Mouse (Mus musculus) hindbrain, embryonic 12.5 days (tissue): Measurements from ENCODE around the gene Arid4a. TPM values are rescaled to one million over a fixed set of nuclear protein-coding genes. Genes with fewer than 3 reads are reported as not detected.
"Not testable (repeated sequence)": the region's sequence is repeated elsewhere in the genome, so short reads cannot be mapped to it uniquely, and the experiment has no call there.

Source experiments
- ATAC-seq: fragments of 200-750 bp; cut with Nextera tagmentation; 2 replicates; pipeline ENCODE4 v1.8.0; 2017; ENCODE audit warnings: moderate TSS enrichment; ENCODE audit not compliant: low FRiP score
- H3K27ac ChIP-seq: fragments of 300-500 bp; sonication (generic); 2 replicates; pipeline ENCODE4 v1.5.1; 2016; ENCODE audit warnings: mild to moderate bottlenecking
- H3K27me3 ChIP-seq: fragments of 300-500 bp; sonication (generic); 2 replicates; pipeline ENCODE4 v1.6.1; 2016; ENCODE audit warnings: mild to moderate bottlenecking
- H3K36me3 ChIP-seq: fragments of 300-500 bp; sonication (generic); 2 replicates; pipeline ENCODE4 v1.6.1; 2016; ENCODE audit warnings: mild to moderate bottlenecking
- H3K4me1 ChIP-seq: fragments of 300-500 bp; sonication (generic); 2 replicates; pipeline ENCODE4 v1.6.1; 2016
- H3K4me2 ChIP-seq: fragments of 300-500 bp; sonication (generic); replicated peaks from 2 replicates; pipeline ENCODE4 v1.6.1; 2016; ENCODE audit warnings: mild to moderate bottlenecking
- H3K4me3 ChIP-seq: fragments of 300-500 bp; sonication (generic); 2 replicates; pipeline ENCODE4 v1.5.1; 2016; ENCODE audit warnings: mild to moderate bottlenecking
- H3K9ac ChIP-seq: fragments of 300-500 bp; sonication (generic); 2 replicates; pipeline ENCODE4 v1.6.1; 2016; ENCODE audit warnings: mild to moderate bottlenecking, moderate library complexity
- H3K9me3 ChIP-seq: fragments of 300-500 bp; sonication (generic); replicated peaks from 2 replicates; pipeline ENCODE4 v1.6.1; 2016; ENCODE audit warnings: mild to moderate bottlenecking
- WGBS: fragments of 180-500 bp; shearing (Covaris S2); methylation state at CpG from one replicate; pipeline ENCODE4 v1.1.7; 2016; 5-methylcytosine and 5-hydroxymethylcytosine counted together
- polyA plus RNA-seq: library from polyadenylated mRNA; unstranded; fragments of >200 nt; fragmentation: Nextera tagmentation; extraction: Ambion mirVana; gene quantifications from 2 replicates; pipeline ENCODE4 v1.2.1, GENCODE M21; 2016

The Arid4a gene
- polyA plus RNA-seq, 1 experiment from 2014 or later, result 35.1 TPM

DNA sequence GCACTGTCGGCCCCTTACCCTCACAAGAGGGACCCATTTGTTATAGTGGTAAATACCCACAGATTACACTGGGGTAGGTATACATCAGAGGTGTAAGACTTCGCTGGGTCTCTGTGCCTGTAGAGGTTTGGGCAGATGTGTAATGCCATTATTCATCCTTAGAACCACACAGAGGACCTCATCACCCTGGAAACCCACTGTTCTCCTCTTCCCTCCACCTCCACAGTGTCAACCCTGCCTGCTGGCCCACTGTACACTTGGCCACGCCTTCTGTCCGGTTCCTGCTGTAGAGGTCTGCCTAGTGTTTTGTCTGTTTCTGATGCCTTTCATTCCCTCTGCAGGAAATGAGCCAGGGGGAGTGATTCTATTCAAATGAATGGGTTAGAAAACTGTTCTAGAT lies 56.3 kb downstream of the Arid4a start:
- Histone ChIP-seq H3K9ac (no peak overlapping the region), H3K4me1 (no peaks in the 10 kb centered on the region)
- 89% methylated on average over 4 of the region's 4 CpGs for WGBS

GRCm38 (mm10) chr12:71073113-71073730 lies 57.4 kb downstream of the Arid4a start:
- H3K27ac ChIP-seq, result no peak overlapping the region
- 67% methylated on average over 12 of the region's 12 CpGs for WGBS
- no peak overlapping the region for H3K4me2 ChIP-seq
- no peak; the same call in 1 of the 2 replicates for ATAC-seq
- H3K4me3 ChIP-seq, result no peak overlapping the region
- H3K27me3 ChIP-seq, result no peaks in the 10 kb centered on the region
- H3K36me3 ChIP-seq, result peaks cover 76% of the 10 kb centered on the region
- no peaks in the 10 kb centered on the region for H3K4me1 ChIP-seq
- H3K9ac ChIP-seq, result no peak overlapping the region
- no peaks in the 10 kb centered on the region for H3K9me3 ChIP-seq

More for the DNA sequence above, 56.3 kb downstream of the Arid4a start:
- ATAC-seq, result no peak
- Histone ChIP-seq H3K36me3 (peaks cover 87% of the 10 kb centered on the region), H3K27ac (no peak overlapping the region), H3K27me3 (no peaks in the 10 kb centered on the region), H3K4me3 (no peak overlapping the region), H3K4me2 (no peak overlapping the region), H3K9me3 (no peaks in the 10 kb centered on the region)

- Histone ChIP-seq H3K4me3 (no peak overlapping the region), H3K27me3 (no peaks in the 10 kb centered on the region), H3K4me1 (no peaks in the 10 kb centered on the region), H3K9me3 (no peaks in the 10 kb centered on the region), H3K27ac (no peak overlapping the region), H3K4me2 (no peak overlapping the region), H3K36me3 (peaks cover 21% of the 10 kb centered on the region), H3K9ac (no peak overlapping the region)
- WGBS, result 94% methylated on average over 8 of the region's 8 CpGs
- no peak for ATAC-seq
These were observed 70.5 kb downstream of the Arid4a start for GRCm38 (mm10) chr12:71086331-71086730.

DNA sequence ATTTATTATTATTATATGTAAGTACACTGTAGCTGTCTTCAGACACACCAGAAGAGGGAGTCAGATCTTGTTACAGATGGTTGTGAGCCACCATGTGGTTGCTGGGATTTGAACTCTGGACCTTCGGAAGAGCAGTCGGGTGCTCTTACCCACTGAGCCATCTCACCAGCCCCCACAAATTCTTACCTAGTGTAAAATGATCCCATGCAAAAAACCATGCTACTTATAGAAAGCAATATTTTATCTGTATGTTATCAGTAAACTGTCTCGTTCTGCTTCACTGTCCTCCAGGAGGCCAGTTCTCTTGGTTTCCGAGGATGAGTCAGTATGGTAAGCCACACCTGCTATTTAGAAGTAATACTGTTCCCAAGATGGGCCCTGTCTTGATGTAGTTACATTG lies 88.5 kb downstream of the Arid4a start:
- not testable (repeated sequence) for H3K9me3 ChIP-seq, H3K4me1 ChIP-seq, H3K9ac ChIP-seq, H3K27me3 ChIP-seq, ATAC-seq, H3K36me3 ChIP-seq, H3K27ac ChIP-seq, H3K4me3 ChIP-seq, H3K4me2 ChIP-seq
- 95% methylated on average over 4 of the region's 4 CpGs for WGBS

DNA sequence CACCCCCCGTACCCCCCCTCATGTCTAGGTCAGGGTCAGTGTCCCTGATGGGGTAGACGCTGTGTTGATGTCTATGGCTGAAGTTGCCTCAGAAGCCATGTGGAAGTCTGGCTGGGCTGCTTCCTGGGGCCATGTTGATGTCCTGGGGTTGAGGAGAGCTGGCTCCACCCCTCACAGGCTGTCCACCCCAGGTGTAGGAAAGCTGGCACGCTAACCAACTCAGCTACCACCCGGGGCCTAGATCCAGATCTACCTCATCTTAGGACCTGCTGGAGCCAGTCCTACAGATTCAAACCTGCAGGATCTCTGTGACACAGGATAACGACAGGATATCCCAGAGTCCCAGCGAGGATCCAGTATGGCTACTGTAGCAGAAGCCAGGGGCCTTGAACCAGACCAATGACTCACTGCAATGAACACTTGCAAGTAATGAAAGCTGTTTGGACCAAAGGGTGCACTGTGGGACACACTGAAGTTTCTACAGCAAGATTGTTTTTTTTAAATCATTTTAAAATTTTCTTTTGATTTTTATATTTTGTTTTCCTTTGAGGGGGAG lies 91.5 kb downstream of the Arid4a start:
- no peaks in the 10 kb centered on the region for H3K9me3 ChIP-seq
- no peaks in the 10 kb centered on the region for H3K36me3 ChIP-seq
- no peak overlapping the region for H3K4me2 ChIP-seq
- peaks cover 9% of the 10 kb centered on the region; the same call in 1 of the 2 replicates for H3K27me3 ChIP-seq
- H3K9ac ChIP-seq, result no peak overlapping the region
- WGBS, result 84% methylated on average over 6 of the region's 6 CpGs
- no peak overlapping the region for H3K27ac ChIP-seq
- no peak overlapping the region for H3K4me3 ChIP-seq
- peaks cover 4% of the 10 kb centered on the region; the same call in 1 of the 2 replicates for H3K4me1 ChIP-seq
- ATAC-seq, result no peak

- no peak within 1 kb of the TSS for H3K27ac ChIP-seq
- H3K9ac ChIP-seq, result 0 out of 2 replicates have a peak within 1 kb of the TSS, but pooled peaks have one; percentile 32
- peaks cover 12% of the 10 kb centered on the region; the same call in 1 of the 2 replicates for H3K4me1 ChIP-seq
- peaks cover 9% of the 10 kb centered on the region; the same call in 1 of the 2 replicates for H3K27me3 ChIP-seq
- peak within 1 kb of the TSS; percentile 49 for H3K4me2 ChIP-seq
- WGBS, result 9% methylated on average over 33 of the region's 33 CpGs
- no peaks in the 10 kb centered on the region for H3K9me3 ChIP-seq
- no peaks in the 10 kb centered on the region for H3K36me3 ChIP-seq
- ATAC-seq, result no peak
- H3K4me3 ChIP-seq, result peak within 1 kb of the TSS; percentile 20
These were observed 95.5 kb downstream of the Arid4a start, which contains the start of gene Tomm20l for GRCm38 (mm10) chr12:71111331-71111730. TSS of gene Tomm20l (plus strand) at chr12:71111428.

GRCm38 (mm10) chr12:71113074-71113473 lies 97.3 kb downstream of the Arid4a start:
- Histone ChIP-seq H3K4me1 (peaks cover 12% of the 10 kb centered on the region; the same call in 1 of the 2 replicates), H3K27me3 (peaks cover 9% of the 10 kb centered on the region; the same call in 1 of the 2 replicates), H3K4me2 (no peak overlapping the region), H3K9ac (no peak overlapping the region), H3K27ac (no peak overlapping the region), H3K36me3 (no peaks in the 10 kb centered on the region), H3K9me3 (no peaks in the 10 kb centered on the region), H3K4me3 (no peak overlapping the region)
- 83% methylated on average over 10 of the region's 10 CpGs for WGBS
- ATAC-seq, result no peak

DNA sequence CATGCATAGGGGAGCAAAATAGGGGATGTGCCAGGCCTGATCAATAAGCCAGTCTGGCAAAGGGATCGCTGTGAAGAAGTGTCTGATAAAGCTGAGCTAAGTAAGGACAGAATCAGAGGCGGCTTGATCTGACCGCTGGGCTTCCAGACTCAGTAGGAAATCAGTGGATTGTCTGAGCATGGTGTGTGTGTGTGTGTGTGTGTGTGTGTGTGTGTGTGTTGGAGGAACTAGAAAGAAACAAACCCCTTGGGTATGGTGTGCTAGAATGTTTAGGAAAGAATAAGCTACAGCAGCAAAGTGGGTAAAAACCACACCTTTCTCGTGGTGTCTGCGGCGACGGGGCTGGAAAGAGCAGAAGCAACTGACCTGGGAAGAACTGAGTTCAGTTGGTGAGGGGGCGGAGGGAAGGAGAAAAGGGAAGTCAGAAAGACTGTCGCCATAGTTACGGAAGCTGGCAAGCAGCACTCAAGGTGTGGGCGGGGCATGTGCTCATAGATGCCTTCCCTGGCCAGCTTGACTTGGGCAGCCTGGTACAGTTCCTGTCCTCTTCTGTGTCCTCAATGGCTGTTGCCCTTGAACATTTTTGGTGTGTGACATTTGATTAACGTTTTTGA lies 98.0 kb downstream of the Arid4a start:
- WGBS, result 34% methylated on average over 12 of the region's 12 CpGs
- Histone ChIP-seq H3K27ac (no peak overlapping the region), H3K27me3 (peaks cover 9% of the 10 kb centered on the region; the same call in 1 of the 2 replicates), H3K9me3 (no peaks in the 10 kb centered on the region), H3K4me2 (no peak overlapping the region), H3K4me3 (no peak overlapping the region), H3K36me3 (no peaks in the 10 kb centered on the region), H3K9ac (no peak overlapping the region), H3K4me1 (peaks cover 12% of the 10 kb centered on the region; the same call in 1 of the 2 replicates)
- no peak for ATAC-seq

- H3K4me1 ChIP-seq, result peaks cover 9% of the 10 kb centered on the region; the same call in 1 of the 2 replicates
- H3K27me3 ChIP-seq, result peaks cover 2% of the 10 kb centered on the region; the same call in 1 of the 2 replicates
- 74% methylated on average over 5 of the region's 5 CpGs for WGBS
- H3K27ac ChIP-seq, result no peak overlapping the region
- H3K4me3 ChIP-seq, result no peak overlapping the region
- H3K9ac ChIP-seq, result no peak overlapping the region
- ATAC-seq, result no peak
- H3K36me3 ChIP-seq, result no peaks in the 10 kb centered on the region
- no peaks in the 10 kb centered on the region for H3K9me3 ChIP-seq
- no peak overlapping the region for H3K4me2 ChIP-seq
These were observed 100.6 kb downstream of the Arid4a start for GRCm38 (mm10) chr12:71116411-71116810.

DNA sequence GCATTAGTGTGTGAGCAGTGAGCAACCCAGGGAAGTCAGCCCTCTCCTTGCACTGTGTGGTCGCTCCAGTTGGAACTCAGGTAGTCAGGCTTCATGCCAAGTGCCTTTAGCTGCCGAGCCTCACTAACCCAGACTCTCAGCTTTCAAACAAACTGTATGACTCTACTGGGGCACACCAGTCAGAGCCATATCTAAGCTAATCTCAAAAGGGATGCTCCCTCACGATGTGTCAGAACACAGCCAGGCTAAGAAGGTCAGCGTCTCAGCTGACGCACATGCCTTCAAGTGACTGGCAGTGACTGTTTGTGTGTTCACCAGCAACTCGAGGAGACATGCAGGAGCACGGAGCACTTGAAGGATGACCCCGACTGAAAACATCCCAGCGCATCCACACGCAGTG lies 106.9 kb downstream of the Arid4a start:
- H3K4me2 ChIP-seq, result no peak overlapping the region
- no peak for ATAC-seq
- WGBS, result 92% methylated on average over 10 of the region's 10 CpGs
- H3K4me1 ChIP-seq, result no peaks in the 10 kb centered on the region
- H3K36me3 ChIP-seq, result peaks cover 31% of the 10 kb centered on the region
- no peaks in the 10 kb centered on the region for H3K9me3 ChIP-seq
- no peaks in the 10 kb centered on the region for H3K27me3 ChIP-seq
- no peak overlapping the region for H3K9ac ChIP-seq
- H3K27ac ChIP-seq, result no peak overlapping the region
- H3K4me3 ChIP-seq, result no peak overlapping the region

DNA sequence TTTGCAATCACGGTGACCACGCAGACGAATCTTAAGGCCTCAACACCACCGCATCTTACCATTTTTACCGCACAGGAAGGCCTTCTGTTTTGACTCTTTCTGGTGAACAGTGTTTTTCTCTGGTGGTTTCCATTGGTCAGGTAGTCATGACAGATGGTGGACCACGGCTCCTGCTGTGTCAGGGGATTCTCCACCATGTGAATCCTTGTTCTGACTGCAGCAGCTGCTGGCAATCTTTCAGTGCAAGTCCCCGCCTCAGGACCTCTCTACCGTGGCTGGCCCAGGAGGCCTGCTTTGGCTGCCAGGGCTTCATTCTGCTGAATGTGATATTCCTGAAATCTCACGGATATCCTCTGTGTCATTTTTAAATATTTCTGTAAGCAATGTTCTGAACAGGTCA lies 107.5 kb downstream of the Arid4a start:
- no peak overlapping the region for H3K4me3 ChIP-seq
- H3K4me1 ChIP-seq, result no peaks in the 10 kb centered on the region
- no peaks in the 10 kb centered on the region for H3K27me3 ChIP-seq
- no peak overlapping the region for H3K27ac ChIP-seq
- ATAC-seq, result no peak
- H3K9ac ChIP-seq, result no peak overlapping the region
- WGBS, result 93% methylated on average over 9 of the region's 9 CpGs
- H3K9me3 ChIP-seq, result no peaks in the 10 kb centered on the region
- H3K36me3 ChIP-seq, result peaks cover 31% of the 10 kb centered on the region
- no peak overlapping the region for H3K4me2 ChIP-seq

DNA sequence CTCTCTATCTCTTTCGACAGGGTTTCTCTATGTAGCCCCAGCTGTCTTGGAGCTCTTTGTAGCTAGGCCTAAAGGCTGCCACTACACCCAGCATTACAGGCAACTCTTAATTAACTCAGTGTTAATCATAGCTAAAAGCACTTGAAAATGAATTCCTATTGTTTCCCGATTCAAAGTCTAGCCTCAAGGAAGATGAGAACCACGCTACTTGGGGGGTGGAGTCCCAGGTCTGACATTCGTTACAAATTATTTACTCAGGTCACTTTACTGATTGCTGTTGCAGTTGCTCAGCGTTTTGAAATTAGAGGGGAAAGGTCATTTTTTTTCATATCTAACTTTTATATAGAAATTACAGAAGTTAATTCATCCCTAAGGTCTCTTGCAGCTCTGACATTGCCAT lies 119.8 kb downstream of the Arid4a start:
- WGBS, result 36% methylated on average over 5 of the region's 5 CpGs
- peak overlapping the region; percentile 73 for H3K4me2 ChIP-seq
- no peak overlapping the region for H3K9ac ChIP-seq
- H3K36me3 ChIP-seq, result peaks cover 25% of the 10 kb centered on the region
- ATAC-seq, result no peak
- peak overlapping the region; percentile 74; the same call in 1 of the 2 replicates for H3K4me3 ChIP-seq
- peaks cover 23% of the 10 kb centered on the region for H3K4me1 ChIP-seq
- H3K9me3 ChIP-seq, result no peaks in the 10 kb centered on the region
- H3K27me3 ChIP-seq, result no peaks in the 10 kb centered on the region
- H3K27ac ChIP-seq, result no peak overlapping the region
